Mouse (Mus musculus) MEL (cell line): ENCODE measurements at regions not wholly inside any gene's neighbourhood (a gene's known extent, or its start where the extent isn't known, plus 50 kb on each side); places are given as distances from the start of the nearest gene placed in this dataset.

Experiments used
- DNase-seq: peaks from one replicate; pipeline ENCODE4 v3.0.0; 2011; ENCODE audit warnings: low read depth, low spot score
- H3K27ac ChIP-seq: 2 replicates; pipeline ENCODE4 v1.5.1; 2012; ENCODE audit warnings: low read depth, mild to moderate bottlenecking, control low read depth, low read length, moderate library complexity; ENCODE audit not compliant: control insufficient read depth
- H3K27me3 ChIP-seq, 2 experiments: fragments of 150-350 bp in 1 of 2; sonication (generic) in 1 of 2; 2 replicates each; pipeline ENCODE4 v1.6.1; 2012; ENCODE audit warnings: low read length in 2 of 2, mild to moderate bottlenecking in 2 of 2, improper control_type of control experiment in 1 of 2, moderate library complexity in 1 of 2; ENCODE audit not compliant: insufficient read depth in 2 of 2, control insufficient read depth in 1 of 2
- H3K36me3 ChIP-seq, 2 experiments: 2 replicates each; pipeline ENCODE4 v1.6.1; 2012 to 2014; ENCODE audit warnings: low read length in 2 of 2, improper control_type of control experiment in 1 of 2, inconsistent platforms in 1 of 2, mild to moderate bottlenecking in 1 of 2; ENCODE audit not compliant: insufficient read depth in 2 of 2, control insufficient read depth in 1 of 2
- H3K4me1 ChIP-seq, 2 experiments: fragments of 150-350 bp in 1 of 2; sonication (generic) in 1 of 2; 2 replicates each; pipeline ENCODE4 v1.6.1; 2012; ENCODE audit warnings: low read length in 2 of 2, improper control_type of control experiment in 1 of 2, mild to moderate bottlenecking in 1 of 2; ENCODE audit not compliant: insufficient read depth in 2 of 2, control insufficient read depth in 1 of 2
- H3K4me3 ChIP-seq, 2 experiments: fragments of 150-350 bp in 1 of 2; sonication (generic) in 1 of 2; 2 replicates each; pipeline ENCODE4 v1.5.1; 2012; ENCODE audit warnings: low read depth in 2 of 2, low read length in 2 of 2, mild to moderate bottlenecking in 2 of 2, moderate library complexity in 2 of 2, control low read depth in 1 of 2, improper control_type of control experiment in 1 of 2; ENCODE audit not compliant: control insufficient read depth in 1 of 2, insufficient read depth in 1 of 2
- H3K79me2 ChIP-seq: 2 replicates; pipeline ENCODE4 v1.6.1; 2012; ENCODE audit warnings: mild to moderate bottlenecking, low read length, moderate library complexity; ENCODE audit not compliant: control insufficient read depth, poor library complexity, insufficient read depth
- H3K9ac ChIP-seq: 2 replicates; pipeline ENCODE4 v1.6.1; 2012; ENCODE audit warnings: low read depth, mild to moderate bottlenecking, control low read depth, low read length, moderate library complexity; ENCODE audit not compliant: control insufficient read depth, poor library complexity, severe bottlenecking
- H3K9me3 ChIP-seq: fragments of 150-350 bp; sonication (generic); replicated peaks from 2 replicates; pipeline ENCODE4 v1.6.1; 2012; ENCODE audit warnings: mild to moderate bottlenecking, low read length, improper control_type of control experiment, moderate library complexity; ENCODE audit not compliant: insufficient read depth
- BHLHE40 ChIP-seq: IDR thresholded peaks from 2 replicates; pipeline ENCODE4 v1.6.1; 2012; ENCODE audit warnings: low read depth, mild to moderate bottlenecking, inconsistent platforms, low read length, improper control_type of control experiment, borderline replicate concordance
- CHD1 ChIP-seq: IDR thresholded peaks from 2 replicates; pipeline ENCODE4 v1.6.1; 2012; ENCODE audit warnings: low read depth, mild to moderate bottlenecking, inconsistent platforms, low read length, improper control_type of control experiment
- CHD2 ChIP-seq: IDR thresholded peaks from 2 replicates; pipeline ENCODE4 v1.6.1; 2011; ENCODE audit warnings: low read length, improper control_type of control experiment
- CTCF ChIP-seq, 3 experiments: IDR thresholded peaks in 2 of 3; conservative IDR thresholded peaks in 1 of 3; 2 replicates each; pipeline ENCODE4 v1.5.1; 2011 to 2012; ENCODE audit warnings: low read length in 3 of 3, low read depth in 2 of 3, mild to moderate bottlenecking in 2 of 3, improper control_type of control experiment in 1 of 3, inconsistent platforms in 1 of 3, mixed read lengths in 1 of 3, moderate library complexity in 1 of 3; ENCODE audit not compliant: control insufficient read depth in 1 of 3, insufficient read depth in 1 of 3, poor library complexity in 1 of 3, severe bottlenecking in 1 of 3
- E2F4 ChIP-seq: IDR thresholded peaks from 2 replicates; pipeline ENCODE4 v1.6.1; 2011; ENCODE audit warnings: low read depth, low read length, improper control_type of control experiment, borderline replicate concordance
- ELF1 ChIP-seq: IDR thresholded peaks from 2 replicates; pipeline ENCODE4 v1.6.1; 2014; ENCODE audit warnings: low read depth, mild to moderate bottlenecking, inconsistent platforms, low read length, improper control_type of control experiment, moderate library complexity
- EP300 ChIP-seq, 2 experiments: IDR thresholded peaks; 2 replicates each; pipeline ENCODE4 v1.6.1; 2011; ENCODE audit warnings: improper control_type of control experiment in 2 of 2, low read length in 2 of 2, low read depth in 1 of 2, mild to moderate bottlenecking in 1 of 2
- ETS1 ChIP-seq: IDR thresholded peaks from 2 replicates; pipeline ENCODE4 v1.6.1; 2012; ENCODE audit warnings: low read depth, mild to moderate bottlenecking, inconsistent platforms, low read length, improper control_type of control experiment, moderate library complexity
- GABPA ChIP-seq: IDR thresholded peaks from 2 replicates; pipeline ENCODE4 v1.6.1; 2012; ENCODE audit warnings: low read depth, mild to moderate bottlenecking, inconsistent platforms, low read length, improper control_type of control experiment, moderate library complexity
- GATA1 ChIP-seq: IDR thresholded peaks from 2 replicates; pipeline ENCODE4 v1.6.1; 2011; ENCODE audit warnings: low read depth, low read length, improper control_type of control experiment
- HCFC1 ChIP-seq: IDR thresholded peaks from 2 replicates; pipeline ENCODE4 v1.6.1; 2012; ENCODE audit warnings: low read depth, mild to moderate bottlenecking, inconsistent platforms, low read length, improper control_type of control experiment, moderate library complexity
- JUND ChIP-seq: IDR thresholded peaks from 2 replicates; pipeline ENCODE4 v1.6.1; 2011; ENCODE audit warnings: low read depth, mild to moderate bottlenecking, improper control_type of control experiment, low read length
- MAFK ChIP-seq: IDR thresholded peaks from 2 replicates; pipeline ENCODE4 v1.6.1; 2011; ENCODE audit warnings: low read depth, mild to moderate bottlenecking, low read length, improper control_type of control experiment, borderline replicate concordance
- MAX ChIP-seq: IDR thresholded peaks from 2 replicates; pipeline ENCODE4 v1.6.1; 2011; ENCODE audit warnings: low read length, improper control_type of control experiment
- MAZ ChIP-seq: IDR thresholded peaks from 2 replicates; pipeline ENCODE4 v1.6.1; 2012; ENCODE audit warnings: low read depth, mild to moderate bottlenecking, inconsistent platforms, low read length, improper control_type of control experiment
- MEF2A ChIP-seq: IDR thresholded peaks from 2 replicates; pipeline ENCODE4 v1.6.1; 2014; ENCODE audit warnings: low read depth, mild to moderate bottlenecking, inconsistent platforms, low read length, improper control_type of control experiment; ENCODE audit not compliant: poor library complexity, insufficient replicate concordance, severe bottlenecking; ENCODE audit errors: extremely low read depth
- MXI1 ChIP-seq: IDR thresholded peaks from 2 replicates; pipeline ENCODE4 v1.6.1; 2011; ENCODE audit warnings: mild to moderate bottlenecking, low read depth, low read length, improper control_type of control experiment
- MYB ChIP-seq: IDR thresholded peaks from 2 replicates; pipeline ENCODE4 v1.6.1; 2011; ENCODE audit warnings: mild to moderate bottlenecking, low read depth, low read length, improper control_type of control experiment
- MYC ChIP-seq: IDR thresholded peaks from 2 replicates; pipeline ENCODE4 v1.6.1; 2011; ENCODE audit warnings: low read depth, mild to moderate bottlenecking, low read length, improper control_type of control experiment, moderate library complexity
- NELFE ChIP-seq: IDR thresholded peaks from 2 replicates; pipeline ENCODE4 v1.6.1; 2011; ENCODE audit warnings: low read depth, low read length, improper control_type of control experiment
- NRF1 ChIP-seq: IDR thresholded peaks from 2 replicates; pipeline ENCODE4 v1.6.1; 2014; ENCODE audit warnings: low read depth, mild to moderate bottlenecking, inconsistent platforms, low read length, improper control_type of control experiment, moderate library complexity; ENCODE audit not compliant: poor library complexity, insufficient read depth, severe bottlenecking
- POLR2A ChIP-seq, 2 experiments: IDR thresholded peaks; 2 replicates each; pipeline ENCODE4 v1.6.1; 2011 to 2012; ENCODE audit warnings: low read length in 2 of 2, mild to moderate bottlenecking in 2 of 2, control low read depth in 1 of 2, improper control_type of control experiment in 1 of 2, low read depth in 1 of 2, moderate library complexity in 1 of 2; ENCODE audit not compliant: control insufficient read depth in 1 of 2, insufficient read depth in 1 of 2, poor library complexity in 1 of 2
- POLR2AphosphoS2 ChIP-seq: IDR thresholded peaks from 2 replicates; pipeline ENCODE4 v1.6.1; 2011; ENCODE audit warnings: low read length, improper control_type of control experiment
- POLR2AphosphoS5 ChIP-seq: IDR thresholded peaks from 2 replicates; pipeline ENCODE4 v1.6.1; 2012; ENCODE audit warnings: low read depth, borderline replicate concordance, mild to moderate bottlenecking, inconsistent platforms, low read length, moderate library complexity, mixed read lengths
- RAD21 ChIP-seq: IDR thresholded peaks from 2 replicates; pipeline ENCODE4 v1.6.1; 2011; ENCODE audit warnings: mild to moderate bottlenecking, low read depth, low read length, improper control_type of control experiment
- SIN3A ChIP-seq: IDR thresholded peaks from 2 replicates; pipeline ENCODE4 v1.6.1; 2012; ENCODE audit warnings: low read length, improper control_type of control experiment, inconsistent platforms
- SMC3 ChIP-seq: IDR thresholded peaks from 2 replicates; pipeline ENCODE4 v1.6.1; 2011; ENCODE audit warnings: low read depth, low read length, improper control_type of control experiment
- TAL1 ChIP-seq: IDR thresholded peaks from 2 replicates; pipeline ENCODE4 v1.6.1; 2012; ENCODE audit warnings: mild to moderate bottlenecking, inconsistent platforms, low read length, moderate library complexity, mixed read lengths
- UBTF ChIP-seq: IDR thresholded peaks from 2 replicates; pipeline ENCODE4 v1.6.1; 2012; ENCODE audit warnings: low read depth, mild to moderate bottlenecking, inconsistent platforms, low read length, improper control_type of control experiment, moderate library complexity, borderline replicate concordance; ENCODE audit not compliant: insufficient read depth
- USF2 ChIP-seq, 2 experiments: IDR thresholded peaks; 2 replicates each; pipeline ENCODE4 v1.6.1; 2011 to 2012; ENCODE audit warnings: improper control_type of control experiment in 2 of 2, low read length in 2 of 2, borderline replicate concordance in 1 of 2, inconsistent platforms in 1 of 2, low read depth in 1 of 2, mild to moderate bottlenecking in 1 of 2; ENCODE audit not compliant: insufficient read depth in 1 of 2
- ZKSCAN1 ChIP-seq: IDR thresholded peaks from 2 replicates; pipeline ENCODE4 v1.6.1; 2012; ENCODE audit warnings: low read depth, mild to moderate bottlenecking, inconsistent platforms, low read length, improper control_type of control experiment, moderate library complexity
- ZMIZ1 ChIP-seq: IDR thresholded peaks from 2 replicates; pipeline ENCODE4 v1.6.1; 2012; ENCODE audit warnings: low read depth, mild to moderate bottlenecking, inconsistent platforms, low read length, improper control_type of control experiment, moderate library complexity
- ZNF384 ChIP-seq: IDR thresholded peaks from 2 replicates; pipeline ENCODE4 v1.6.1; 2012; ENCODE audit warnings: low read depth, mild to moderate bottlenecking, inconsistent platforms, low read length, improper control_type of control experiment

GRCm38 (mm10) chr10:37077741-37078140, 61.0 kb downstream of the Marcks start:
- no peaks in the 10 kb centered on the region for H3K9me3 ChIP-seq
- no peaks in the 10 kb centered on the region for H3K79me2 ChIP-seq
- H3K27me3 ChIP-seq: no peaks in the 10 kb centered on the region

DNA sequence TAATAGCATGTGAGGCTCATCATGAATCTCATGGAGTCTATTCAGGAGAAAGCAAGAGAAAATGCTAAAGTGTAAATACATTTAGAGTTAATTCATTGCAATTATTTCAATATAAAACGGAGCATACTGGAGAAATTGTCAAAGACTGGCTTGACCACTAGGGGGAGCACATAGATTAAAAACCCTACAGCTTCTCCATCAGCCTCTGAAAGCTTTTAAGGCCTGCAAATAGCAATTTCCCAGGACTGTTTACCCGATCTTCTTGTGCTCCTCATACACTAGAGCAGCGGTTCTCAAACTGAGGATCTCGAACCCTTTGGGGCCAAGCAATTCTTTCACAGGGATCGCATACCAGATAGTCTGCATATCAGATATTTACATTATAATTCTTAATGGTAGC, 65.9 kb downstream of the Marcks start:
- peak; percentile 62 for DNase-seq
- no peak for TF ChIP-seq ZMIZ1
- TF ChIP-seq HCFC1: no peak
- TF ChIP-seq MAFK: no peak
- no peak for TF ChIP-seq MXI1
- 0 out of 2 replicates have a peak, but pooled peaks have one; percentile 16 for TF ChIP-seq BHLHE40
- no peak for TF ChIP-seq ELF1
- TF ChIP-seq UBTF: no peak
- no peak for TF ChIP-seq POLR2AphosphoS5
- TF ChIP-seq NELFE: no peak
- no peak for TF ChIP-seq POLR2AphosphoS2
- TF ChIP-seq ZNF384: no peak
- TF ChIP-seq ETS1: no peak
- no peak for TF ChIP-seq GATA1
- TF ChIP-seq CHD2: no peak
- TF ChIP-seq USF2 (IDR thresholded peaks at IDR 0.05; ENCODE audit: borderline replicate concordance in 1 of 2, insufficient read depth in 1 of 2, low read depth in 1 of 2, low read length in 2 of 2): no peak
- TF ChIP-seq RAD21: peak; percentile 98
- TF ChIP-seq ZKSCAN1: no peak
- no peak for TF ChIP-seq TAL1
- TF ChIP-seq GABPA: no peak
- TF ChIP-seq CHD1: no peak
- TF ChIP-seq MYB: no peak
- TF ChIP-seq MEF2A: no peak
- TF ChIP-seq SIN3A: no peak
- TF ChIP-seq CTCF (IDR thresholded peaks at IDR 0.05 in 2 of 3, conservative IDR thresholded peaks at IDR 0.05 in 1 of 3; ENCODE audit: control insufficient read depth in 1 of 3, insufficient read depth in 1 of 3, low read depth in 2 of 3, low read length in 3 of 3, poor library complexity in 1 of 3, severe bottlenecking in 1 of 3): peak; percentile 24 to 84 (median 56); a peak in 5 of 6 replicates
- no peak for TF ChIP-seq EP300 (IDR thresholded peaks at IDR 0.05; ENCODE audit: low read depth in 1 of 2, low read length in 2 of 2)
- peak; percentile 97 for TF ChIP-seq SMC3
- TF ChIP-seq POLR2A (IDR thresholded peaks at IDR 0.05; ENCODE audit: control insufficient read depth in 1 of 2, insufficient read depth in 1 of 2, low read depth in 1 of 2, low read length in 2 of 2, poor library complexity in 1 of 2): no peak
- no peak for TF ChIP-seq JUND
- no peak for TF ChIP-seq MAZ

More at GRCm38 (mm10) chr10:37077741-37078140, 61.0 kb downstream of the Marcks start:
- Histone ChIP-seq H3K4me3 (no peak overlapping the region), H3K36me3 (no peaks in the 10 kb centered on the region), H3K27ac (no peak overlapping the region), H3K4me1 (no peaks in the 10 kb centered on the region), H3K9ac (no peak overlapping the region)
- TF ChIP-seq GABPA: no peak
- no peak for TF ChIP-seq MYC
- no peak for TF ChIP-seq E2F4
- no peak for TF ChIP-seq ZMIZ1
- TF ChIP-seq NRF1: no peak
- TF ChIP-seq RAD21: no peak
- TF ChIP-seq MAZ: no peak
- no peak for TF ChIP-seq MEF2A
- TF ChIP-seq TAL1: no peak
- TF ChIP-seq MAX: no peak
- no peak for TF ChIP-seq ETS1
- TF ChIP-seq MYB: no peak
- DNase-seq: no peak

More for the DNA sequence above, 65.9 kb downstream of the Marcks start:
- no peak overlapping the region for H3K27ac ChIP-seq
- no peaks in the 10 kb centered on the region for H3K79me2 ChIP-seq
- no peak overlapping the region for H3K4me3 ChIP-seq
- no peaks in the 10 kb centered on the region for H3K4me1 ChIP-seq
- no peaks in the 10 kb centered on the region for H3K36me3 ChIP-seq
- H3K27me3 ChIP-seq: no peaks in the 10 kb centered on the region
- H3K9me3 ChIP-seq: no peaks in the 10 kb centered on the region
- no peak overlapping the region for H3K9ac ChIP-seq
